Mouse (Mus musculus): ENCODE results near the gene Sec31a. TPM values are rescaled to one million over a fixed set of nuclear protein-coding genes. Genes with fewer than 3 reads are reported as not detected.

The Sec31a gene
- polyA plus RNA-seq, 1 experiment from 2014 or later = 52.3 TPM

- no peaks in the 10 kb centered on the region for H3K9me3 ChIP-seq (replicated peaks)
- no peaks in the 10 kb centered on the region for H3K27me3 ChIP-seq
- peaks cover 14% of the 10 kb centered on the region for H3K4me1 ChIP-seq (replicated peaks)
- H3K27ac ChIP-seq (replicated peaks) = no peak overlapping the region
- H3K4me3 ChIP-seq (replicated peaks) = no peak overlapping the region
- no peak overlapping the region for H3K9ac ChIP-seq
- H3K4me2 ChIP-seq = no peak overlapping the region
- peaks cover 28% of the 10 kb centered on the region for H3K36me3 ChIP-seq (replicated peaks)
- no peak for ATAC-seq (ENCODE audit: insufficient read depth)
- 64% methylated on average over 5 of the region's 5 CpGs for WGBS (ENCODE audit: insufficient replicate concordance)
Measured at GRCm38 (mm10) chr5:100408485-100408884, 7.5 kb downstream of the Sec31a start.

GRCm38 (mm10) chr5:100396753-100397152 lies 19.3 kb downstream of the Sec31a start:
- H3K27ac ChIP-seq (replicated peaks) = no peak overlapping the region
- no peaks in the 10 kb centered on the region for H3K9me3 ChIP-seq (replicated peaks)
- 0 out of 2 replicates have a peak, but pooled peaks cover 3% of the 10 kb centered on the region for H3K4me1 ChIP-seq (replicated peaks)
- H3K9ac ChIP-seq = no peak overlapping the region
- H3K36me3 ChIP-seq (replicated peaks) = peaks cover 79% of the 10 kb centered on the region
- 80% methylated on average over 3 of the region's 3 CpGs for WGBS (ENCODE audit: insufficient replicate concordance)
- no peak overlapping the region for H3K4me2 ChIP-seq
- ATAC-seq (ENCODE audit: insufficient read depth) = no peak
- no peaks in the 10 kb centered on the region for H3K27me3 ChIP-seq
- H3K4me3 ChIP-seq (replicated peaks) = no peak overlapping the region

- Histone ChIP-seq H3K27me3 (no peaks in the 10 kb centered on the region), H3K4me2 (no peak overlapping the region), H3K27ac (replicated peaks) (no peak overlapping the region), H3K36me3 (replicated peaks) (peaks cover 87% of the 10 kb centered on the region), H3K4me3 (replicated peaks) (no peak overlapping the region), H3K4me1 (replicated peaks) (no peaks in the 10 kb centered on the region), H3K9me3 (replicated peaks) (no peaks in the 10 kb centered on the region), H3K9ac (no peak overlapping the region)
- ATAC-seq (ENCODE audit: insufficient read depth) = no peak
- WGBS (ENCODE audit: insufficient replicate concordance) = 74% methylated on average over 3 of the region's 3 CpGs
Measured at GRCm38 (mm10) chr5:100393681-100394080, 22.4 kb downstream of the Sec31a start.

- no peak overlapping the region for H3K4me3 ChIP-seq (replicated peaks)
- H3K4me1 ChIP-seq (replicated peaks) = no peaks in the 10 kb centered on the region
- no peak for ATAC-seq (ENCODE audit: insufficient read depth)
- no peak overlapping the region for H3K27ac ChIP-seq (replicated peaks)
- WGBS (ENCODE audit: insufficient replicate concordance) = 85% methylated on average over 20 of the region's 20 CpGs
- no peak overlapping the region for H3K9ac ChIP-seq
- H3K4me2 ChIP-seq = no peak overlapping the region
- H3K9me3 ChIP-seq (replicated peaks) = no peaks in the 10 kb centered on the region
- peaks cover 83% of the 10 kb centered on the region for H3K36me3 ChIP-seq (replicated peaks)
- H3K27me3 ChIP-seq = no peaks in the 10 kb centered on the region
Measured at GRCm38 (mm10) chr5:100392436-100392955, 23.5 kb downstream of the Sec31a start.

DNA sequence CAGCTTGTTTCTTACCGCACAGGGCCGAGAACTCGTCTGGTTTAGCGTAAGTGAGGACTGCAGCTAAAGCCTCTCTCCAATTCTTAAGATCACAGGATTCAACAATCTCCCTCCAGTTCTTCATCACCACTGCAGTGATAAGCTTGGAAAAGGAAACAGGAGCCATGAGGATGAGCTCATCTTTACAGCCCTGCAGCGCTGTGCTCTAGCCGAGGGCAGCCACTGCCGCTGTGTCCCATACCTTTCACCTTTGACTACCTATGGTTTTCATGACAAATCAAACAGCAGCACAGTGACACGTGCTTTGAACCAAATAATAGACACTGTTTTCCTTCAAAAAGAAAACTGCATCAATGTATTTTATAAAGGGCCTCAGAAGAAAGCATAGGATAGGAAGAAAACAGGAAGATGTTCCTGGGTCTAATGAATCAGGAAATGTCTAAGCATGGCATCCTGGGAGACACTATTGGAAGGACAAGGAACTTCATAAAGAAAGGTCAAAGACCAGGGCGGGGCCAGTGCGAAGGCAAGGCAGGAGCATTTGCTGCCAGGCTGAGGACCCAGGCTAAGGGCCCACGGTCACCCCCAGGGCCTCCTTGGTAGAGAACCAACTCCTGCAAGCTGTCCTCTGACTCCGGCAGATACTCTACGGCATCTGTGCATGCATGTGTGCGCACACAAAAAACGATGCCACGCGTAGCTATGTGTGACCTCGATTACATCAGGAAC lies 32.1 kb downstream of the Sec31a start:
- Histone ChIP-seq H3K4me1 (replicated peaks) (no peaks in the 10 kb centered on the region), H3K9me3 (replicated peaks) (no peaks in the 10 kb centered on the region), H3K27me3 (no peaks in the 10 kb centered on the region), H3K27ac (replicated peaks) (no peak overlapping the region), H3K36me3 (replicated peaks) (peaks cover 76% of the 10 kb centered on the region), H3K4me2 (no peak overlapping the region), H3K4me3 (replicated peaks) (no peak overlapping the region), H3K9ac (no peak overlapping the region)
- ATAC-seq (ENCODE audit: insufficient read depth) = no peak
- WGBS (ENCODE audit: insufficient replicate concordance) = 84% methylated on average over 18 of the region's 18 CpGs

- peaks cover 78% of the 10 kb centered on the region for H3K36me3 ChIP-seq (replicated peaks)
- no peak overlapping the region for H3K4me3 ChIP-seq (replicated peaks)
- H3K4me2 ChIP-seq = no peak overlapping the region
- H3K27ac ChIP-seq (replicated peaks) = no peak overlapping the region
- H3K9me3 ChIP-seq (replicated peaks) = no peaks in the 10 kb centered on the region
- 88% methylated on average over 7 of the region's 7 CpGs for WGBS (ENCODE audit: insufficient replicate concordance)
- no peaks in the 10 kb centered on the region for H3K4me1 ChIP-seq (replicated peaks)
- no peak for ATAC-seq (ENCODE audit: insufficient read depth)
- no peak overlapping the region for H3K9ac ChIP-seq
- no peaks in the 10 kb centered on the region for H3K27me3 ChIP-seq
Measured at GRCm38 (mm10) chr5:100381094-100381493, 34.9 kb downstream of the Sec31a start.

DNA sequence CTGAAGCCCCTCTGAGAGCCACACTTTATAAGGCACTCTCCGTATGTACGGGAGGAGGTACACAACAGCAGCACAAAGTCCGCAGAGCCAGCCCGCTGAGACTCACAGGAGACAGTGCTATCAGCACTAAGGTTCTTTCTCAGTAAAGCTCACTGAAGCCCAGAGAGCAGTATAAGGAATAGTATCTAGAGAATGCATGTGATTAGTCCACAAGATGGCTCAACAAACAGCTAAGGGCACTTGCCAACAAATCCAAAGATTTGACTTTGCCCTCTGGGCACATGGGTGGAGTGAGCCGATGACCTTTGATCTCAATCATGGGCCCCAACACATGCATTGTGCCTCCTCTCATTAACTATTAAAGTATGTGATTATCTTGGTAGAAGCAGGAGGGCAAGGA lies 35.8 kb downstream of the Sec31a start:
- Histone ChIP-seq H3K36me3 (replicated peaks) (peaks cover 75% of the 10 kb centered on the region), H3K9ac (no peak overlapping the region), H3K4me3 (replicated peaks) (no peak overlapping the region), H3K27me3 (no peaks in the 10 kb centered on the region), H3K4me1 (replicated peaks) (no peaks in the 10 kb centered on the region), H3K9me3 (replicated peaks) (no peaks in the 10 kb centered on the region), H3K4me2 (no peak overlapping the region), H3K27ac (replicated peaks) (no peak overlapping the region)
- WGBS (ENCODE audit: insufficient replicate concordance) = 80% methylated on average over 5 of the region's 5 CpGs
- no peak for ATAC-seq (ENCODE audit: insufficient read depth)

GRCm38 (mm10) chr5:100378981-100379380 lies 37.1 kb downstream of the Sec31a start:
- Histone ChIP-seq H3K4me1 (replicated peaks) (no peaks in the 10 kb centered on the region), H3K4me3 (replicated peaks) (no peak overlapping the region), H3K9ac (no peak overlapping the region), H3K4me2 (no peak overlapping the region), H3K9me3 (replicated peaks) (no peaks in the 10 kb centered on the region), H3K36me3 (replicated peaks) (peaks cover 76% of the 10 kb centered on the region), H3K27me3 (no peaks in the 10 kb centered on the region), H3K27ac (replicated peaks) (no peak overlapping the region)
- ATAC-seq (ENCODE audit: insufficient read depth) = no peak
- WGBS (ENCODE audit: insufficient replicate concordance) = 71% methylated on average over 2 of the region's 2 CpGs

- Histone ChIP-seq H3K9ac (no peak overlapping the region), H3K4me1 (replicated peaks) (no peaks in the 10 kb centered on the region), H3K36me3 (replicated peaks) (peaks cover 77% of the 10 kb centered on the region), H3K9me3 (replicated peaks) (no peaks in the 10 kb centered on the region), H3K27ac (replicated peaks) (no peak overlapping the region), H3K4me2 (no peak overlapping the region), H3K4me3 (replicated peaks) (no peak overlapping the region), H3K27me3 (no peaks in the 10 kb centered on the region)
- WGBS (ENCODE audit: insufficient replicate concordance) = 72% methylated on average over 5 of the region's 5 CpGs
- ATAC-seq (ENCODE audit: insufficient read depth) = no peak
Measured at GRCm38 (mm10) chr5:100378211-100378610, 37.8 kb downstream of the Sec31a start.

DNA sequence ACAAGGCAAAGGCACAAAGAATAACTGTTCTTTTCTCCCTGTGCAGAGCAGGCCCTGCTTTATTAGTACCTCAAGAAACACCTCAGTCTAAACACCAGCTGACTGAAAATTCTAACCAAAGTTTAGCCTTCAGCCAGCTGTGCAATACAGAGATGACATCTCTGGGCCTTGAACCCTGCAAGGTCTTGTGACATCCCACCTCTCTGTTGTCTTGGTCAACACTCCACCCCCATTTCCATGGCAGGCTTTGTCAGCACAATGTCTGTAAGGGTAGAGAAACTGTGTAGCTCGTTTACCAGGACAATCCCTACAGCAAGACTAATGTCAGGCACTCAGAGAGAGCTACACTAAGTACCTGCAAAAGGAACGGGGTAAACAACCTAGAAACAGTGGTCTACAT lies 38.7 kb downstream of the Sec31a start:
- Histone ChIP-seq H3K36me3 (replicated peaks) (peaks cover 76% of the 10 kb centered on the region), H3K4me1 (replicated peaks) (no peaks in the 10 kb centered on the region)

DNA sequence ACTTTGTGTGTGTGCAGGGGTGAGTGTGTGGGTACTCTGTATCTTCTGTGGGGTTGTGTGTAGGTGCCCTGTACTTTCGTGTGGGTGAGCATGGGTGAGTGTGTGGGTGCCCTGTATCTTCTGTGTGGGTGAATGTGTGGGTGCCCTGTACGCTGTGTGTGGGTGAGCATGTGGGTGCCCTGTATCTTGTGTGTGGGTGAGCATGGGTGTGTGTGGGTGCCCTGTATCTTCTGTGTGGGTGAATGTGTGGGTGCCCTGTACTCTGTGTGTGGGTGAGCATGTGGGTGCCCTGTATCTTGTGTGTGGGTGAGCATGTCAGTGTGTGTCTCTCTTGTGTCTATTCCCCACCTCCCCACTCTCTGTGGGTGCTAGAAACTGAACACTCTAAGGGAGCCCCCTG lies 41.3 kb downstream of the Sec31a start:
- 0 out of 2 replicates have a peak, but pooled peaks have one; percentile 20 for ATAC-seq (ENCODE audit: insufficient read depth)
- no peak overlapping the region for H3K27ac ChIP-seq (replicated peaks)
- WGBS (ENCODE audit: insufficient replicate concordance) = 59% methylated on average over 2 of the region's 2 CpGs

More for the DNA sequence above, 38.7 kb downstream of the Sec31a start:
- no peak overlapping the region for H3K4me3 ChIP-seq (replicated peaks)
- ATAC-seq (ENCODE audit: insufficient read depth) = no peak
- no peak overlapping the region for H3K4me2 ChIP-seq
- H3K9me3 ChIP-seq (replicated peaks) = no peaks in the 10 kb centered on the region
- H3K27me3 ChIP-seq = no peaks in the 10 kb centered on the region
- no peak overlapping the region for H3K27ac ChIP-seq (replicated peaks)
- no peak overlapping the region for H3K9ac ChIP-seq
- 48% methylated on average over 2 of the region's 2 CpGs for WGBS (ENCODE audit: insufficient replicate concordance)

More for the DNA sequence above, 41.3 kb downstream of the Sec31a start:
- Histone ChIP-seq H3K9me3 (replicated peaks) (no peaks in the 10 kb centered on the region), H3K36me3 (replicated peaks) (peaks cover 72% of the 10 kb centered on the region), H3K27me3 (no peaks in the 10 kb centered on the region), H3K4me3 (replicated peaks) (no peak overlapping the region), H3K9ac (no peak overlapping the region), H3K4me2 (no peak overlapping the region), H3K4me1 (replicated peaks) (no peaks in the 10 kb centered on the region)
